Mouse (Mus musculus) activated CD4-positive, CD25-positive, alpha-beta regulatory T cell (primary cell): ENCODE measurements around the gene Coq8b. TPM values are rescaled to one million over a fixed set of nuclear protein-coding genes. Genes with fewer than 3 reads are reported as not detected.

Source experiments
- polyA plus RNA-seq, 2 experiments: library from polyadenylated mRNA; unstranded; fragments of 100-300 nt; shearing (Covaris generic); gene quantifications; one replicate each; pipeline ENCODE4 v1.2.1; 2017

Coq8b gene
- 10 to 100 TPM; 18.1 to 19.3 TPM for polyA plus RNA-seq

DNA sequence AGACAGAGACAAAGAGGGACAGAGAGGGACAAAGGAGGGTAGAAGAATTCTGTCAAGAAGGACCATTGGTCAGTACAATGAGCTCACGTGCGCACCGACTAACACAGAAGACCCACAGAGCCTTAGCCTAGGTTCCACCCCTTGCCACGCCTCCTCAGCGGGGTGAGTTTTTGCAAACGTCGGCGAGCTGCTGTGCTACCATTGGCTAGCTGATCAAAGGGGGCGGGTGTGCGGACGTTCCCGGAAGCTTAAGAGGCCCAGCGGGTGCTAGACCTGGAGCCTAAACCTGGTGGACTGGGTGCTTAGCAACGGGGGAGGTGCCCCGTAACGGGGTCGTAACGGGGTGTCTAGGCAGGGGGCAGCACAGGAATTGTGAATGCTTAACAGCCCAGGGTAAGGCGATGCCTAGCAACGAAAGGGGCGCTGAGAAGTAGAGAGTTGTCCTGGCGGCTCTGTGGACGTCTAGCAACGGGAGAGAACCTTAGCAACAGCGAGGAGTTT is at the start of gene Coq8b:
TSS of gene Coq8b (plus strand) at position 243 of the 501 bp plus-strand sequence.

DNA sequence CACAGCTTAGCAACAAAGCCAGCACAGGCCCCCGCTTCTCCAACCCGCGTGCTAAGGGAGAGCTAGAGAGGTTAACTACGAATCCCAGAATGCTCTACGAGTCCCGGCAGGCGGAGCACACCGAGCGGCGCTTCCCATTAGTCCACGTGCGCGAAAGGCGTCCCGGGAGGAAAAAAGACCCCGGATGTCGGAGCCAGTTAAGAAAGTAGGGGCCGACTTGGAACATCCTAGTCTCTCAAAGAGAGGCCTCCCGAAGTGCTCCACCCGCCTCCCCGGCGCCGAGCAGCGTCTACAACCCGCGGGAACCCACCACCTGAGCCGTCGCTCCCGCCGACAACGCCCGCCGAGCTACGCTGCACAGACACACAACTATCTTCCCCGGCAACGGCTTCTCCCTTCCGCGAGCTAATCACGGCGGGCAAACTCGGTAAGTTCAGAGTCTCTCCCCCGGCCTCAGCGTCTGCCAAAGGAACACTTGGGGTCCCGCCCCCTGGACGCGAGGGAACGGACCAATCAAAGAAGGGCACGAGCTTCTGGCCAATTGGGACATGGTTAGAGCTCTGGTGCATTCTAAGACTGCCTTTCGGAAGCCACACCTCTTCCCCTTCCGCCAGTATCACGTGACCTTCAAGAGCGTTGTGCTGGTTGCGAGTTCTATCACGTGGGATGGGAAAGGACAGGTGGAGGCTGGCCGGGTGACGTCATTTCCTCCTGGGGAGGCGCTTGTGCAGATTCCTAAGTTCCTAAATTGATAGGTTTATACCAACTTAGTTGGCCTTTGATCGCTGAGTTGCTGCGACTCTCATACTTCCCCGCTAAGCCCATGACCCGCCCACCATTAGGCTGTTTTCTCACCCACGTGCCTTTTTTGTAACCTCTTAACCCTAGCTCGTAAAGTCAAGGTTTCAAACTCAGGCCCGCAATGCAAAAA is 36.9 kb upstream of the Coq8b start, which contains the start of the genes BC024978 and Snrpa:
TSS of gene BC024978 (plus strand) at position 101 of the 931 bp plus-strand sequence.
TSS of gene Snrpa (minus strand) at position 591 of the 931 bp plus-strand sequence.

DNA sequence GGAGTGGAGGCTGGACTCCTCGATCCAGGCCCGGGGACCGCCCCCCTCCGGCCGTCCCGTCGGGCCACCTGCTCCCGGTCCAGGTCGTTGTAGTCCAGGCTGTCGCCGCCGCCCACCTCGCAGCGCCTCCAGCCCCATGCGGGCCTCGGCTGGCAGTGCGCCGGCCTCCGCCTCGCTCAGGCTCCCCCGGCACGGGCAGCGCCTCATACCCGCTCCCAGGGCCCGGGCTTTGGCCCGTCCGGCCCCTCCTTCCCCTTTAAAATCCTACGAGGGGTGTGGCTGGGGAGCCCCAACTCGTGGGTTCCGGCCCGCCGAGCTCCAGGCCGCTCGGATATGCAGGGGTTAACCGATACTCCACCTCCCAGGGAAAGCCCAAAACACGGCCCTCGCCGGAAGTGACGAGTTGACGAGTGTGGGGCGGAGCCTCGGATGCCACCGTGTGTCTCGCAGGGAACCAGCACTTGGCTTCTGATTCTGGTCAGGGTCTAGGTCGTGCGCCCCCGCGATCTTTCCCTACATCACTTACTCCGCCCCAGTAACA is 4.5 kb upstream of the Coq8b start, which contains the start of gene Itpkc:
TSS of gene Itpkc (minus strand) at position 381 of the 541 bp plus-strand sequence.

DNA sequence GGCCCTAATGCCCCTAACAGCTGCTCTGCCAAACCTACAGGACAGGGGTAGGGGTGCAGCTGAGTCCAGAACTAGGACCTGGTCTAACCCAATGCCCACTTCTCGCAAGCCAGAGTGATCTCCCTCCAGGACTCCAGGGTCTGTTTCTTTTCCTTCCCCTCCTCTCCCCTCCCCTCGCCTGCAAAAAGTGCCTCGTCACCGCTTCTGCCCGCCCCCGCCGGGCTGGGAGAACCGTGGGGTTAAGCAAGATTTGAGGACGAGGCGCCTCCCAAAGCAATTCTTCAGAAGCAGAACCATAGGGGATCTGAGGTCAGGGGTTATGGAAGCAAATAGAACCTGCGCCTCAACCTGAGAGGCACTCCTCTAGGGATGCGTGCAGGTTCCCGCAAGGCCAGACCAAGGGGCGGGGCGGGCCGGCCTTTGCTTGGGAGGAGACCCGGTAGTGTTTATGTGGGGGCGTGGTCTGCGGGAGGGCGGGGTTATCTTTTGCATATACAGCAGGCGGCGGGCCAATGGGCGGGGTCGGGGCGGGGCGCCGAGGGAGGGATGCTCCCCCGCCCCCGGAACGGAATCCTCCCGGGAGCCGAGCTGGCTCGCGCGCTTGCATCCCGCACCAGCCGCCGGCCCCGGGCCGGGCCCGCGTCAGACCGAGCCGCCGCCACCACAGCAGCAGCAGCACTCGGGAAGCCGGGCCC is 25.5 kb downstream of the Coq8b start, which contains the start of gene Numbl:
TSS of gene Numbl (plus strand) at position 229 of the 695 bp plus-strand sequence.

Other genes with a start within 250 kb of the Coq8b start
- under 1 TPM; 0.10 to 0.16 TPM for gene Cyp2a12, start 203.9 kb upstream of the Coq8b start, polyA plus RNA-seq
- not detected for gene Cyp2f2, start 113.1 kb upstream of the Coq8b start, polyA plus RNA-seq
- under 1 TPM in 1 of 2 experiments, not detected in 1; 0.14 TPM for gene Cyp2t4, start 79.3 kb upstream of the Coq8b start, polyA plus RNA-seq
- 10 to 100 TPM; 50.8 to 59.6 TPM for gene Egln2, start 66.2 kb upstream of the Coq8b start, polyA plus RNA-seq
- 100 to 1,000 TPM; 171 to 182 TPM for gene Rab4b, start 54.1 kb upstream of the Coq8b start, polyA plus RNA-seq
- gene Gm21983, start 51.9 kb upstream of the Coq8b start, polyA plus RNA-seq = not detected
- gene Mia, start 51.9 kb upstream of the Coq8b start, polyA plus RNA-seq = under 1 TPM; 0.31 to 0.47 TPM
- 1 to 10 TPM; 1.7 to 1.8 TPM for gene BC024978, start 37.2 kb upstream of the Coq8b start, polyA plus RNA-seq
- 100 to 1,000 TPM in 1 of 2 experiments, 10 to 100 TPM in 1; 99.1 to 108 TPM for gene Snrpa, start 36.8 kb upstream of the Coq8b start, polyA plus RNA-seq
- 1 to 10 TPM; 6.6 to 9.3 TPM for gene Itpkc, start 4.4 kb upstream of the Coq8b start, polyA plus RNA-seq
- 1 to 10 TPM; 1.9 to 2.7 TPM for gene Numbl, start 25.4 kb downstream of the Coq8b start, polyA plus RNA-seq
- 1 to 10 TPM in 1 of 2 experiments, not detected in 1; 1.2 TPM for gene Ltbp4, start 104.7 kb downstream of the Coq8b start, polyA plus RNA-seq
- gene Shkbp1, start 123.0 kb downstream of the Coq8b start, polyA plus RNA-seq = 10 to 100 TPM; 71.7 to 97.3 TPM
- not detected for gene Gm20479, start 124.4 kb downstream of the Coq8b start, polyA plus RNA-seq
- under 1 TPM; 0.44 to 0.60 TPM for gene Sptbn4, start 214.7 kb downstream of the Coq8b start, polyA plus RNA-seq
- 10 to 100 TPM; 11.3 to 27.9 TPM for gene Blvrb, start 215.0 kb downstream of the Coq8b start, polyA plus RNA-seq
- gene Sertad3, start 240.7 kb downstream of the Coq8b start, polyA plus RNA-seq = 10 to 100 TPM; 51.0 to 51.6 TPM